Mouse (Mus musculus): Measurements from ENCODE around the gene Fgd3. TPM values are rescaled to one million over a fixed set of nuclear protein-coding genes. Genes with fewer than 3 reads are reported as not detected.

Gene Fgd3
- total and polyA plus RNA-seq, 3 experiments, result 8.7 to 16.1 (median 14.5) TPM

GRCm38 (mm10) chr13:49257819-49258313 lies 62.2 kb downstream of the Fgd3 start:
- Histone ChIP-seq H3K9me3 (replicated peaks; ENCODE audit: low read length) (peaks cover 3% of the 10 kb centered on the region), H3K27me3 (replicated peaks) (no peaks in the 10 kb centered on the region), H3K9ac (ENCODE audit: insufficient read depth, low read depth) (no peak overlapping the region), H3K4me1 (ENCODE audit: control insufficient read depth in 1 of 2, insufficient read depth in 2 of 2) (peaks cover 5 to 41% of the 10 kb centered on the region in 2 experiments; a peak in 3 of 4 replicates), H3K4me3 (replicated peaks in 1 of 3; ENCODE audit: low read depth in 2 of 3, low read length in 2 of 3, poor library complexity in 1 of 3) (no peak overlapping the region), H3K4me2 (ENCODE audit: insufficient read depth, low read depth, poor library complexity, severe bottlenecking) (no peak overlapping the region), H3K27ac (ENCODE audit: insufficient read depth, low read depth) (no peak overlapping the region), H3K36me3 (replicated peaks in 1 of 2; ENCODE audit: control insufficient read depth in 1 of 2, insufficient read depth in 1 of 2, low read length in 1 of 2) (peaks cover 12 to 25% of the 10 kb centered on the region in 2 experiments), H3K79me2 (replicated peaks; ENCODE audit: control insufficient read depth, extremely low read depth, insufficient read depth, poor library complexity, severe bottlenecking) (no peaks in the 10 kb centered on the region)
- DNase-seq (ENCODE audit: extremely low read depth), result no peak
- in situ Hi-C loops (cut with MboI; ENCODE audit: low pct_ligation_motif_present, low pct_unique_long_range_greater_than_20kb, low sequenced_read_pairs) (no loop called here), dilution Hi-C loops (cut with MboI; ENCODE audit: extremely low pct_ligation_motif_present, extremely low pct_unique_long_range_greater_than_20kb, low sequenced_read_pairs) (no loop called here)
- TF ChIP-seq USF2 (conservative IDR thresholded peaks at IDR 0.05; ENCODE audit: low read depth, low read length) (no peak), GABPA (IDR thresholded peaks at IDR 0.05; ENCODE audit: insufficient replicate concordance, low read depth, low read length) (no peak), JUND (conservative IDR thresholded peaks at IDR 0.05; ENCODE audit: low read depth, low read length) (no peak), RCOR1 (conservative IDR thresholded peaks at IDR 0.05; ENCODE audit: low read depth, low read length) (no peak), HCFC1 (IDR thresholded peaks at IDR 0.05; ENCODE audit: low read depth, low read length) (no peak), RAD21 (IDR thresholded peaks at IDR 0.05; ENCODE audit: low read depth, low read length) (no peak), ZNF384 (IDR thresholded peaks at IDR 0.05; ENCODE audit: low read depth, low read length) (no peak), E2F4 (IDR thresholded peaks at IDR 0.05; ENCODE audit: insufficient replicate concordance, low read depth, low read length) (no peak), ZMIZ1 (IDR thresholded peaks at IDR 0.05; ENCODE audit: low read depth, low read length) (no peak), MAX (IDR thresholded peaks at IDR 0.05; ENCODE audit: low read length) (no peak), CHD1 (IDR thresholded peaks at IDR 0.05; ENCODE audit: low read depth, low read length) (no peak), KAT2A (IDR thresholded peaks at IDR 0.05; ENCODE audit: insufficient replicate concordance, low read length) (no peak), IRF4 (IDR thresholded peaks at IDR 0.05; ENCODE audit: low read depth, low read length) (no peak), MXI1 (IDR thresholded peaks at IDR 0.05; ENCODE audit: low read depth, low read length) (no peak), CTCF (conservative IDR thresholded peaks at IDR 0.05 in 1 of 2, IDR thresholded peaks at IDR 0.05 in 1 of 2; ENCODE audit: low read depth in 2 of 2, low read length in 2 of 2) (no peak), MEF2A (IDR thresholded peaks at IDR 0.05; ENCODE audit: borderline replicate concordance, low read depth, low read length) (no peak), NELFE (IDR thresholded peaks at IDR 0.05; ENCODE audit: low read depth, low read length) (no peak), ETS1 (conservative IDR thresholded peaks at IDR 0.05; ENCODE audit: low read depth, low read length) (no peak)

GRCm38 (mm10) chr13:49252746-49253145 lies 67.4 kb downstream of the Fgd3 start:
- H3K36me3 ChIP-seq (replicated peaks in 1 of 2; ENCODE audit: control insufficient read depth in 1 of 2, insufficient read depth in 1 of 2, low read length in 1 of 2), result no peaks in the 10 kb centered on the region
- peaks cover 31 to 58% of the 10 kb centered on the region in 2 experiments for H3K4me1 ChIP-seq (ENCODE audit: control insufficient read depth in 1 of 2, insufficient read depth in 2 of 2)
- H3K4me2 ChIP-seq (ENCODE audit: insufficient read depth, low read depth, poor library complexity, severe bottlenecking), result no peak overlapping the region
- TF ChIP-seq MAX (IDR thresholded peaks at IDR 0.05; ENCODE audit: low read length) (no peak), CTCF (conservative IDR thresholded peaks at IDR 0.05 in 1 of 2, IDR thresholded peaks at IDR 0.05 in 1 of 2; ENCODE audit: low read depth in 2 of 2, low read length in 2 of 2) (no peak)
- dilution Hi-C loops (cut with MboI; ENCODE audit: extremely low pct_ligation_motif_present, extremely low pct_unique_long_range_greater_than_20kb, low sequenced_read_pairs) (no loop called here), in situ Hi-C loops (cut with MboI; ENCODE audit: low pct_ligation_motif_present, low pct_unique_long_range_greater_than_20kb, low sequenced_read_pairs) (no loop called here)
- no peak overlapping the region for H3K4me3 ChIP-seq (replicated peaks in 1 of 3; ENCODE audit: low read depth in 2 of 3, low read length in 2 of 3, poor library complexity in 1 of 3)
- no peaks in the 10 kb centered on the region for H3K79me2 ChIP-seq (replicated peaks; ENCODE audit: control insufficient read depth, extremely low read depth, insufficient read depth, poor library complexity, severe bottlenecking)
- H3K27ac ChIP-seq (ENCODE audit: insufficient read depth, low read depth), result no peak overlapping the region
- H3K27me3 ChIP-seq (replicated peaks), result no peaks in the 10 kb centered on the region
- H3K9ac ChIP-seq (ENCODE audit: insufficient read depth, low read depth), result no peak overlapping the region
- H3K9me3 ChIP-seq (replicated peaks; ENCODE audit: low read length), result peaks cover 8% of the 10 kb centered on the region
- DNase-seq (ENCODE audit: extremely low read depth), result no peak
